Mouse (Mus musculus) cortical plate, adult 2 months (tissue): ENCODE data around the gene Entpd3.

Source experiments
- CTCF ChIP-seq: fragments of 200-500 bp; IDR thresholded peaks from 2 replicates; pipeline ENCODE4 v1.5.1; 2011; ENCODE audit warnings: mild to moderate bottlenecking, control low read depth, low read length; ENCODE audit not compliant: insufficient read depth; ENCODE audit errors: extremely low read depth
- POLR2A ChIP-seq: fragments of 200-500 bp; IDR thresholded peaks from 2 replicates; pipeline ENCODE4 v1.6.1; 2011; ENCODE audit warnings: mild to moderate bottlenecking, low read length, control low read depth; ENCODE audit not compliant: insufficient read depth; ENCODE audit errors: extremely low read depth

- TF ChIP-seq CTCF = peak; percentile 86
- 0 out of 2 replicates have a peak, but pooled peaks have one; percentile 2 for TF ChIP-seq POLR2A
These were observed 42.9 kb upstream of the Entpd3 start for GRCm38 (mm10) chr9:120496691-120497090.
